Mouse (Mus musculus) C2C12 (cell line): ENCODE results near the gene Lpar2.

Source experiments
- CTCF ChIP-seq: IDR thresholded peaks from one replicate; pipeline ENCODE4 v1.5.1; 2011; ENCODE audit not compliant: control insufficient read depth, insufficient read depth, insufficient read length
- MAX ChIP-seq: IDR thresholded peaks from one replicate; pipeline ENCODE4 v1.6.1; 2011; ENCODE audit warnings: mild to moderate bottlenecking, control low read depth
- MYOG ChIP-seq: IDR thresholded peaks from one replicate; pipeline ENCODE4 v1.6.1; 2011; ENCODE audit not compliant: control insufficient read depth, insufficient read length; ENCODE audit errors: extremely low read depth

DNA sequence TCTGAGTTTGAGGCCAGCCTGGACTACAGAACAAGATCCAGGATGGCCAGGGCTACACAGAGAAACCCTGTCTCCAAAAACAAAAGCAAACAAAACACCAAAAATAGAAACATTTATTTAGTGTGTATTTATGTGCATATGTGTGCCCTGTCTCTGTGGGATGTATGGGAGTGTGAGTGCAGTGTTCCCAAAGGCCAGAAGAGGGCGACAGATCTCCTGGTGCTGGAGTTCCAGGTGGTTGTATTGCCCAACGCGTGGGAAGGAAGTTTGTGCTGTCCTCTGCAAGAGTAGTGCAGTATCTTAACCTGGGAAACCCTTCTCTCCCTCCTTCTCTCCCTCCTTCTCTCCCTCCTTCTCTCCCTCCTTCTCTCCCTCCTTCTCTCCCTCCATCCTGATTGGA lies 27.7 kb downstream of the Lpar2 start:
- TF ChIP-seq CTCF (no peak), MYOG (no peak), MAX (no peak)
